Mouse (Mus musculus) G1E (cell line): Measurements from ENCODE around the gene Metap1d.

ENCODE experiments used
- CTCF ChIP-seq: IDR thresholded peaks from 2 replicates; pipeline ENCODE4 v1.5.1; 2012; ENCODE audit warnings: low read depth, low read length, inconsistent platforms, mixed read lengths
- GATA1 ChIP-seq: IDR thresholded peaks from 2 replicates; pipeline ENCODE4 v1.6.1; 2012; ENCODE audit warnings: borderline replicate concordance, low read length, inconsistent platforms, mixed read lengths
- GATA2 ChIP-seq: IDR thresholded peaks from 2 replicates; pipeline ENCODE4 v1.6.1; 2012; ENCODE audit warnings: low read depth, low read length, inconsistent platforms, borderline replicate concordance
- POLR2AphosphoS5 ChIP-seq: IDR thresholded peaks from 2 replicates; pipeline ENCODE4 v1.6.1; 2012; ENCODE audit warnings: low read depth, low read length, inconsistent platforms; ENCODE audit not compliant: insufficient replicate concordance
- TAL1 ChIP-seq: conservative IDR thresholded peaks from 2 replicates; pipeline ENCODE4 v1.6.1; 2012; ENCODE audit warnings: low read depth, low read length, inconsistent platforms, mixed read lengths

DNA sequence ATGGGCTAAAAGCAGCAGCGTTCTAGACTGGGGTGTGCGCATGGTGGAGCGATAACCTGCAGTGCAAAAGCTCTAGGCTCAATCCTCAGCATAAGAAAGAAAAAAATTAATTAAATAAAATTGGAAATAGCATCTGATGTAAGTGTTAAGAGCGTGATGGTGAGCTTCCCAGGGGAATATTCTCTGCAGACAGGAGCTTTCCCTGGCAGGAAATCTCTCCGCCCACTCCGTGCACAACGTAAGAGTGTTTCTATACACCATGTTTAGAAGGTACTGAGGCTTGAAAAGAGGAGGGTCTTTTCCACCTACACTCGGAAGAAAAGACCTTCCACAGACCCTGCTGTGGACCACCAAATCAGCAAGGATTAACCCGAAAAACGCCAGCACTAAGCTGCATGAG is 41.4 kb downstream of the Metap1d start:
- TF ChIP-seq CTCF (no peak), TAL1 (no peak), GATA2 (no peak), GATA1 (no peak), POLR2AphosphoS5 (no peak)
